ENCODE assay signal across 22 mouse cellular contexts in the genomic region with DNA sequence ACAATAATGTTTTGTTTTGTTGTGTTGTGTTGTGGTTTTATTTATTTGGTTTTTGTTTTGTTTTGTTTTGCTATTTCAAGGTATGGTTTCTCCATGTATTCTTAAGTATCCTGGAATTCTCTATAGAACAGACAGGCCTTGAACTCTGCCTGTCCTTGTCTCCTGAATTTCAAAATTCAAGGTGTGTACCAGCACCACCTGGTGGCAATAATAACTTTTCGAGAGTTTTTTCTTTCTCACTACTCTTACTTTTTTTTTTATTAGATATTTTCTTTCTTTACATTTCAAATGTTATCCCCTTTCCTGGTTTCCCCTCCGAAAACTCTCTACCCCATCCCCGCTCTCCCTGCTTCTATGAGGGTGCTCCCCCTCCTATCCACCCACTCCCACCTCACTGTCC.
A peak's percentile ranks its signal among the peaks of the same experiment; 100 is the strongest.
DNase-seq lines count a peak whose midpoint lies in the region; ATAC-seq and TF ChIP-seq lines count a peak whose summit lies in the region.
"Had no signal": no experiment of that assay in that cellular context is flagged by ENCODE, and none has a peak within 500 bp of the region (broad histone marks: within the 10 kb centered on the region; RNA-seq: fewer than 3 reads in every experiment).

No protein-coding gene starts in this region.

- H3K9me3 ChIP-seq in lung, embryonic 14.5 days (ENCODE audit: low read depth, low read length): no peaks in the 10 kb centered on the region
- H3K9me3 ChIP-seq in midbrain, embryonic 16.5 days (replicated peaks; ENCODE audit: control insufficient read depth, low read length, poor library complexity, severe bottlenecking): no peaks in the 10 kb centered on the region
- H3K9me3 ChIP-seq: embryonic facial prominence, embryonic 12.5 days; forebrain, embryonic 15.5 days; heart, embryonic 10.5 days; hindbrain, embryonic 12.5 days had no signal

- H3K4me1 ChIP-seq in lung, embryonic 14.5 days (ENCODE audit: insufficient read depth): no peaks in the 10 kb centered on the region
- no peaks in the 10 kb centered on the region for H3K4me1 ChIP-seq in midbrain, embryonic 16.5 days (ENCODE audit: control insufficient read depth, insufficient read depth, low read length)
- H3K4me1 ChIP-seq: embryonic facial prominence, embryonic 12.5 days; forebrain, embryonic 15.5 days; heart, embryonic 10.5 days; hindbrain, embryonic 12.5 days had no signal

- no peak for DNase-seq in gastrocnemius, adult 2 months
- no peak for DNase-seq in gastrocnemius, adult 18-20 months (ENCODE audit: low spot score)
- peak; percentile 18 for DNase-seq in lung, embryonic 14.5 days
- no peak for DNase-seq in lung, postnatal 10 days
- DNase-seq in NIH3T3 (ENCODE audit: low read depth): peak; percentile 1
- DNase-seq in cerebellum, postnatal 4 days (ENCODE audit: low spot score in 2 of 2): no peak
- DNase-seq: adrenal gland, adult 2 months; adrenal gland, postnatal 25 days; cerebellum, adult 18-20 months; cerebellum, postnatal 14 days; gastrocnemius, postnatal 25 days; heart, postnatal 10 days; heart, postnatal 4 days had no signal

- H3K27ac ChIP-seq in gastrocnemius, adult 2 months: no peak overlapping the region
- H3K27ac ChIP-seq in lung, embryonic 14.5 days (ENCODE audit: low read depth): no peak overlapping the region
- H3K27ac ChIP-seq in midbrain, embryonic 16.5 days (ENCODE audit: low read length): no peak overlapping the region
- H3K27ac ChIP-seq: embryonic facial prominence, embryonic 12.5 days; forebrain, embryonic 15.5 days; heart, embryonic 10.5 days; hindbrain, embryonic 12.5 days had no signal

- no peak overlapping the region for H3K4me2 ChIP-seq in lung, embryonic 14.5 days
- H3K4me2 ChIP-seq in midbrain, embryonic 16.5 days (ENCODE audit: low read length): no peak overlapping the region
- H3K4me2 ChIP-seq: embryonic facial prominence, embryonic 12.5 days; forebrain, embryonic 15.5 days; hindbrain, embryonic 12.5 days had no signal

- H3K4me3 ChIP-seq in gastrocnemius, adult 2 months: no peak overlapping the region
- no peak overlapping the region for H3K4me3 ChIP-seq in lung, embryonic 14.5 days (ENCODE audit: low read depth, low read length)
- H3K4me3 ChIP-seq in midbrain, embryonic 16.5 days (ENCODE audit: low read depth, low read length): no peak overlapping the region
- H3K4me3 ChIP-seq: embryonic facial prominence, embryonic 12.5 days; forebrain, embryonic 15.5 days; heart, embryonic 10.5 days; hindbrain, embryonic 12.5 days had no signal

- ATAC-seq in lung, embryonic 14.5 days (ENCODE audit: insufficient read depth): no peak
- no peak for ATAC-seq in midbrain, embryonic 16.5 days
- ATAC-seq: activated CD4-positive, CD25-positive, alpha-beta regulatory T cell, adult 4 months; forebrain, embryonic 15.5 days; hindbrain, embryonic 16.5 days; inflammation-experienced regulatory T-cells, adult 6 months; intestine, postnatal 0 days had no signal

- 81% methylated on average over 3 of the region's 3 CpGs for WGBS in lung, embryonic 14.5 days
- 92% methylated on average over 3 of the region's 3 CpGs for WGBS in midbrain, embryonic 16.5 days

- peak; percentile 30; the same call in 1 of the 2 replicates for TF ChIP-seq CTCF in gastrocnemius, adult 2 months (IDR thresholded peaks at IDR 0.05)
- no peak for TF ChIP-seq CTCF in lung, embryonic 14.5 days (IDR thresholded peaks at IDR 0.05; ENCODE audit: low read depth)

- intact Hi-C loops in gastrocnemius, adult 2 months (cut with DNase I): no loop called here

- H3K27me3 ChIP-seq in lung, embryonic 14.5 days (ENCODE audit: insufficient read depth, low read length): no peaks in the 10 kb centered on the region
- H3K27me3 ChIP-seq in midbrain, embryonic 16.5 days (ENCODE audit: control insufficient read depth, insufficient read depth, low read depth, low read length): no peaks in the 10 kb centered on the region
- H3K27me3 ChIP-seq: embryonic facial prominence, embryonic 12.5 days; forebrain, embryonic 15.5 days; hindbrain, embryonic 12.5 days had no signal

- no peak overlapping the region for H3K9ac ChIP-seq in lung, embryonic 14.5 days
- no peak overlapping the region for H3K9ac ChIP-seq in midbrain, embryonic 16.5 days (ENCODE audit: low read depth, low read length)
- H3K9ac ChIP-seq: embryonic facial prominence, embryonic 12.5 days; forebrain, embryonic 15.5 days; hindbrain, embryonic 12.5 days had no signal

- H3K36me3 ChIP-seq in lung, embryonic 14.5 days (ENCODE audit: insufficient read depth): no peaks in the 10 kb centered on the region
- no peaks in the 10 kb centered on the region for H3K36me3 ChIP-seq in midbrain, embryonic 16.5 days (ENCODE audit: control insufficient read depth, insufficient read depth, low read length)
- H3K36me3 ChIP-seq: embryonic facial prominence, embryonic 12.5 days; forebrain, embryonic 15.5 days; heart, embryonic 10.5 days; hindbrain, embryonic 12.5 days had no signal

Comparison
In these comparisons a context has a peak if more than half of its experiments do, and no peak if none do; other contexts are left out.
1. DNase-seq: peak in lung, embryonic 14.5 days (single experiment) and NIH3T3 (single experiment); none in gastrocnemius, adult 2 months (single experiment), gastrocnemius, adult 18-20 months (single experiment), lung, postnatal 10 days (single experiment) and cerebellum, postnatal 4 days (0 of 2).